8 mouse cellular contexts compared by ENCODE assay signal in the genomic region with DNA sequence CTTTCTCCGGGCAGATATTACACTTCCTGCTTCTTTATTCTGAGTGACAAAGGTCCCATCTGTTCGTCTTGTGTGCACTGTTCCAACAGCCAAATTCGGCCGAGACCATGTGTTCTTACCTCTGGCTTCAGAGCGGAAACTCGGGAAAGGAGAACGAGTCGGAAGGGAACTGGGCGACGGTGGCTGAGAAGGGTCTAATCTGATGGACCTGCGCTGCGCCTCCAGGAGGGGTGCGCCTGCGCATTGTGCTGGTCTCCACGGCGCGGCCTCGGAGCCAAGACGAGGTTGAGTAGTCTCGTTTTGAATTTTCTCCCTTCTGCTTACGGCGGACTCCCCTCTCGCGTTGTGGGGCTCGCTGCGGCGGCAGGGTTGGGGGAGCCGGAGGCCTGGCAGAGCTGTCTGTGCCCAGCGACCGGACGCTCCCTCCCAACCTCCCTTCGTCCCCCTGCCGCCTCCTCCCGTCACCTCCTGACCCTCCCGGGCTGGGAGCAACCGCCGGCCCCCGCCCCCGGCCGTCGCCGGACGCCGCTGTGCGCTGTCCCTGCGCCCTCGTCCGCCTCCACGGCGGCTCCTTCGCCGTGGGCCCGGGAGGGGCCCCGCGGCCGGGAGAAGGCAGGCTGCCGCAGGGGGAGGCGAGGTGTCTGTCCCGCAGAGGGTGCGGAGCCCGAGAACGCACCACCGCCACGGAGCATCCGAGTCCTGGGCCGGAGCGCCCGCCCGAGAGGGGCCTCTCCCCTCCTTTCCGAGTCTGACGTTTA. TPM values are rescaled to one million over a fixed set of nuclear protein-coding genes. Genes with fewer than 3 reads are reported as not detected.
DNase-seq lines count a peak whose midpoint lies in the region; ATAC-seq and TF ChIP-seq lines count a peak whose summit lies in the region.

Gene Carf (plus strand): TSS at position 224 of the 758 bp plus-strand sequence.
Gene Wdr12 (minus strand): TSS at position 622 of the 758 bp plus-strand sequence.

- no peaks in the 10 kb centered on the region for H3K27me3 ChIP-seq in embryonic facial prominence, embryonic 14.5 days (replicated peaks; ENCODE audit: control insufficient read depth, insufficient read depth, low read length)
- no peaks in the 10 kb centered on the region for H3K27me3 ChIP-seq in heart, adult 2 months (ENCODE audit: control insufficient read depth, insufficient read depth, low read length)
- no peaks in the 10 kb centered on the region for H3K27me3 ChIP-seq in limb, embryonic 13.5 days
- H3K27me3 ChIP-seq in midbrain, embryonic 16.5 days (ENCODE audit: control insufficient read depth, insufficient read depth, low read depth, low read length), result no peaks in the 10 kb centered on the region

- peaks cover 2% of the 10 kb centered on the region; the same call in 1 of the 2 replicates for H3K79me2 ChIP-seq in heart, adult 2 months (replicated peaks; ENCODE audit: control insufficient read depth, insufficient read depth, low read length)

- peak within 1 kb of the TSS; percentile 95 for H3K4me3 ChIP-seq in embryonic facial prominence, embryonic 14.5 days (ENCODE audit: low read depth, low read length)
- H3K4me3 ChIP-seq in heart, adult 2 months, result peak within 1 kb of the TSS; percentile 99
- peak within 1 kb of the TSS; percentile 90 for H3K4me3 ChIP-seq in limb, embryonic 13.5 days
- peak within 1 kb of the TSS; percentile 75 for H3K4me3 ChIP-seq in midbrain, embryonic 16.5 days (ENCODE audit: low read depth, low read length)

- 0 out of 2 replicates have a peak, but pooled peaks have one; percentile 12 for TF ChIP-seq CTCF in heart, adult 2 months (IDR thresholded peaks at IDR 0.05)

- no peaks in the 10 kb centered on the region; the same call in 1 of the 2 replicates for H3K4me1 ChIP-seq in embryonic facial prominence, embryonic 14.5 days (ENCODE audit: control insufficient read depth, insufficient read depth, low read length)
- peaks cover 2% of the 10 kb centered on the region for H3K4me1 ChIP-seq in heart, adult 2 months (ENCODE audit: control insufficient read depth, insufficient read depth, low read length)
- H3K4me1 ChIP-seq in limb, embryonic 13.5 days, result peaks cover 12% of the 10 kb centered on the region
- peaks cover 17% of the 10 kb centered on the region for H3K4me1 ChIP-seq in midbrain, embryonic 16.5 days (ENCODE audit: control insufficient read depth, insufficient read depth, low read length)

- peak within 1 kb of the TSS; percentile 95 for H3K9ac ChIP-seq in embryonic facial prominence, embryonic 14.5 days (ENCODE audit: low read depth, low read length)
- peak within 1 kb of the TSS; percentile 70 for H3K9ac ChIP-seq in heart, adult 2 months (ENCODE audit: low read depth, low read length)
- peak within 1 kb of the TSS; percentile 96 for H3K9ac ChIP-seq in limb, embryonic 13.5 days
- peak within 1 kb of the TSS; percentile 92 for H3K9ac ChIP-seq in midbrain, embryonic 16.5 days (ENCODE audit: low read depth, low read length)

- H3K36me3 ChIP-seq in embryonic facial prominence, embryonic 14.5 days (ENCODE audit: control insufficient read depth, insufficient read depth, low read length), result peaks cover 10% of the 10 kb centered on the region
- H3K36me3 ChIP-seq in heart, adult 2 months (ENCODE audit: control insufficient read depth, insufficient read depth, low read length), result peaks cover 3% of the 10 kb centered on the region
- H3K36me3 ChIP-seq in limb, embryonic 13.5 days, result peaks cover 9% of the 10 kb centered on the region
- no peaks in the 10 kb centered on the region for H3K36me3 ChIP-seq in midbrain, embryonic 16.5 days (ENCODE audit: control insufficient read depth, insufficient read depth, low read length)

- 0 out of 2 replicates have a peak, but pooled peaks have one; percentile 51 for TF ChIP-seq EP300 in heart, adult 2 months (IDR thresholded peaks at IDR 0.05; ENCODE audit: insufficient read depth, low read depth, low read length)

- intact Hi-C loops in heart, adult 2 months (cut with DNase I), result loop anchor here (5.0 kb wide), 2 partner anchors 84 to 336 kb away; partner anchors contain the start of genes Bmpr2 and Nbeal1

- no peaks in the 10 kb centered on the region for H3K9me3 ChIP-seq in embryonic facial prominence, embryonic 14.5 days (ENCODE audit: control insufficient read depth, low read length)
- no peaks in the 10 kb centered on the region for H3K9me3 ChIP-seq in limb, embryonic 13.5 days
- H3K9me3 ChIP-seq in midbrain, embryonic 16.5 days (replicated peaks; ENCODE audit: control insufficient read depth, low read length, poor library complexity, severe bottlenecking), result no peaks in the 10 kb centered on the region

- DNase-seq in 3T3-L1 (ENCODE audit: low read depth, low spot score), result peak; percentile 98
- peak; percentile 93 to 94 for DNase-seq in adrenal gland, postnatal 4 days (ENCODE audit: low spot score in 2 of 2)
- peak; percentile 99 for DNase-seq in embryonic facial prominence, embryonic 14.5 days (ENCODE audit: low spot score)
- DNase-seq in heart, adult 2 months, result peak; percentile 96 to 98
- DNase-seq in kidney, adult 8-10 months, result peak; percentile 95 to 98
- peak; percentile 90 to 97 for DNase-seq in spleen, postnatal 10 days (ENCODE audit: low spot score in 2 of 2)

- peak; percentile 87 for TF ChIP-seq POLR2A in heart, adult 2 months (IDR thresholded peaks at IDR 0.05; ENCODE audit: insufficient read depth, low read depth, low read length)

- H3K4me2 ChIP-seq in embryonic facial prominence, embryonic 14.5 days (ENCODE audit: low read depth, low read length), result peak within 1 kb of the TSS; percentile 84
- peak within 1 kb of the TSS; percentile 76 for H3K4me2 ChIP-seq in limb, embryonic 13.5 days (replicated peaks)
- peak within 1 kb of the TSS; percentile 72 for H3K4me2 ChIP-seq in midbrain, embryonic 16.5 days (ENCODE audit: low read length)

- WGBS in embryonic facial prominence, embryonic 14.5 days, result under 1% methylated on average over 39 of the region's 71 CpGs
- under 1% methylated on average over 45 of the region's 71 CpGs for WGBS in heart, adult 2 months
- under 1% methylated on average over 60 of the region's 71 CpGs for WGBS in limb, embryonic 13.5 days
- under 1% methylated on average over 69 of the region's 71 CpGs for WGBS in midbrain, embryonic 16.5 days

- ATAC-seq in embryonic facial prominence, embryonic 14.5 days (ENCODE audit: low read depth), result peak; percentile 97
- ATAC-seq in limb, embryonic 13.5 days (ENCODE audit: low FRiP score, low read depth), result peak; percentile 97
- peak; percentile 98 for ATAC-seq in midbrain, embryonic 16.5 days

- peak within 1 kb of the TSS; percentile 99 for H3K27ac ChIP-seq in embryonic facial prominence, embryonic 14.5 days (replicated peaks; ENCODE audit: low read depth, low read length)
- peak within 1 kb of the TSS; percentile 99 for H3K27ac ChIP-seq in heart, adult 2 months
- H3K27ac ChIP-seq in limb, embryonic 13.5 days, result peak within 1 kb of the TSS; percentile 98
- peak within 1 kb of the TSS; percentile 97 for H3K27ac ChIP-seq in midbrain, embryonic 16.5 days (ENCODE audit: low read length)

RNA-seq across cellular contexts. Expression of gene Carf, which starts in this region (rescaled TPM):
- 10 to 100 TPM; 18.8 to 19.5 TPM for total RNA-seq in adrenal gland, postnatal 4 days (2021)
- polyA plus RNA-seq in embryonic facial prominence, embryonic 14.5 days (2014; fragmentation: Nextera tagmentation; extraction: Ambion mirVana), result 6.3 and 7.1 TPM in 2 replicates
- 1 to 10 TPM; 6.8 to 7.3 TPM for total RNA-seq in heart, adult 2 months (2021)
- 1.8 and 5.4 TPM in 2 replicates for polyA plus RNA-seq in heart, adult 2 months (2012; rRNA removed)
- 8.3 and 9.0 TPM in 2 replicates for polyA plus RNA-seq in limb, embryonic 13.5 days (2015; fragmentation: Nextera tagmentation; extraction: Ambion mirVana)
- polyA plus RNA-seq in midbrain, embryonic 16.5 days (2015; fragmentation: Nextera tagmentation; extraction: Ambion mirVana), result 9.1 and 11.1 TPM in 2 replicates

RNA-seq across cellular contexts. Expression of gene Wdr12, which starts in this region (rescaled TPM):
- total RNA-seq in adrenal gland, postnatal 4 days (2021), result 10 to 100 TPM; 24.4 to 25.3 TPM
- 45.6 and 45.7 TPM in 2 replicates for polyA plus RNA-seq in embryonic facial prominence, embryonic 14.5 days (2014; fragmentation: Nextera tagmentation; extraction: Ambion mirVana)
- 10 to 100 TPM; 11.9 to 13.9 TPM for total RNA-seq in heart, adult 2 months (2021)
- 5.8 and 8.1 TPM in 2 replicates for polyA plus RNA-seq in heart, adult 2 months (2012; rRNA removed)
- polyA plus RNA-seq in limb, embryonic 13.5 days (2015; fragmentation: Nextera tagmentation; extraction: Ambion mirVana), result 46.0 and 50.4 TPM in 2 replicates
- 51.0 and 52.5 TPM in 2 replicates for polyA plus RNA-seq in midbrain, embryonic 16.5 days (2015; fragmentation: Nextera tagmentation; extraction: Ambion mirVana)

Comparison
In these comparisons a context has a peak if more than half of its experiments do, and no peak if none do; other contexts are left out.
1. Peak in every context shown above with its lines: DNase-seq, ATAC-seq, H3K4me3 ChIP-seq and H3K27ac ChIP-seq.